Mouse (Mus musculus) kidney, embryonic 14.5 days (tissue): Measurements from ENCODE around the gene Clic1. TPM values are rescaled to one million over a fixed set of nuclear protein-coding genes. Genes with fewer than 3 reads are reported as not detected.

ENCODE experiments used
- ATAC-seq: fragments of 200-750 bp; cut with Nextera tagmentation; 2 replicates; pipeline ENCODE4 v1.8.0; 2017; ENCODE audit warnings: moderate number of reproducible peaks, mild to moderate bottlenecking, moderate TSS enrichment, moderate library complexity; ENCODE audit not compliant: low FRiP score, low TSS enrichment
- H3K27ac ChIP-seq: fragments of 300-500 bp; sonication (generic); 2 replicates; pipeline ENCODE4 v1.5.1; 2014; ENCODE audit warnings: low read depth, mild to moderate bottlenecking, low read length, moderate library complexity, mixed read lengths
- H3K27me3 ChIP-seq: fragments of 300-500 bp; sonication (generic); 2 replicates; pipeline ENCODE4 v1.6.1; 2014; ENCODE audit warnings: mild to moderate bottlenecking, low read length; ENCODE audit not compliant: control insufficient read depth, insufficient read depth
- H3K36me3 ChIP-seq: fragments of 300-500 bp; sonication (generic); 2 replicates; pipeline ENCODE4 v1.6.1; 2014; ENCODE audit warnings: low read length, mixed read lengths; ENCODE audit not compliant: control insufficient read depth, insufficient read depth
- H3K4me1 ChIP-seq: fragments of 300-500 bp; sonication (generic); 2 replicates; pipeline ENCODE4 v1.6.1; 2014; ENCODE audit warnings: low read length, mixed read lengths; ENCODE audit not compliant: control insufficient read depth, insufficient read depth
- H3K4me2 ChIP-seq: fragments of 300-500 bp; sonication (generic); replicated peaks from 2 replicates; pipeline ENCODE4 v1.6.1; 2014; ENCODE audit warnings: low read depth, mild to moderate bottlenecking, low read length
- H3K4me3 ChIP-seq: fragments of 300-500 bp; sonication (generic); 2 replicates; pipeline ENCODE4 v1.5.1; 2014; ENCODE audit warnings: mild to moderate bottlenecking, low read length
- H3K9ac ChIP-seq: fragments of 300-500 bp; sonication (generic); 2 replicates; pipeline ENCODE4 v1.6.1; 2014; ENCODE audit warnings: low read depth, mild to moderate bottlenecking, low read length, moderate library complexity
- H3K9me3 ChIP-seq: fragments of 300-500 bp; sonication (generic); 2 replicates; pipeline ENCODE4 v1.6.1; 2016; ENCODE audit warnings: low read length; ENCODE audit not compliant: control insufficient read depth
- WGBS: fragments of 180-500 bp; shearing (Covaris S2); extraction: QIAGEN DNeasy Blood & Tissue Kit; methylation state at CpG from one replicate; pipeline ENCODE4 v1.1.7; 2014; 5-methylcytosine and 5-hydroxymethylcytosine counted together
- polyA plus RNA-seq: library from polyadenylated mRNA; unstranded; fragments of >200 nt; fragmentation: Nextera tagmentation; extraction: Ambion mirVana; gene quantifications from 2 replicates; pipeline ENCODE4 v1.2.1, GENCODE M21; 2014

Clic1 gene
- polyA plus RNA-seq, 1 experiment from 2014 or later: 72.1 TPM

- no peak overlapping the region for H3K9ac ChIP-seq
- peaks cover 10% of the 10 kb centered on the region; the same call in 1 of the 2 replicates for H3K4me1 ChIP-seq
- no peak for ATAC-seq
- H3K27me3 ChIP-seq: no peaks in the 10 kb centered on the region
- H3K36me3 ChIP-seq: peaks cover 53% of the 10 kb centered on the region
- H3K4me3 ChIP-seq: no peak overlapping the region
- no peaks in the 10 kb centered on the region for H3K9me3 ChIP-seq
- no peak overlapping the region for H3K4me2 ChIP-seq
- no peak overlapping the region for H3K27ac ChIP-seq
- 64% methylated on average over 6 of the region's 6 CpGs for WGBS
Measured at GRCm38 (mm10) chr17:35103221-35103690, 53.5 kb downstream of the Clic1 start.

- H3K9me3 ChIP-seq: no peaks in the 10 kb centered on the region
- WGBS: 93% methylated on average over 7 of the region's 7 CpGs
- H3K4me1 ChIP-seq: peaks cover 10% of the 10 kb centered on the region; the same call in 1 of the 2 replicates
- H3K27ac ChIP-seq: no peak overlapping the region
- H3K4me2 ChIP-seq: no peak overlapping the region
- no peak overlapping the region for H3K9ac ChIP-seq
- H3K27me3 ChIP-seq: no peaks in the 10 kb centered on the region
- H3K36me3 ChIP-seq: peaks cover 45% of the 10 kb centered on the region
- H3K4me3 ChIP-seq: no peak overlapping the region
- ATAC-seq: no peak
Measured at GRCm38 (mm10) chr17:35104079-35104478, 54.3 kb downstream of the Clic1 start.

GRCm38 (mm10) chr17:35104754-35105153, 55.0 kb downstream of the Clic1 start:
- WGBS: 78% methylated on average over 6 of the region's 6 CpGs
- Histone ChIP-seq H3K36me3 (peaks cover 39% of the 10 kb centered on the region), H3K27ac (no peak overlapping the region), H3K4me1 (peaks cover 10% of the 10 kb centered on the region; the same call in 1 of the 2 replicates), H3K4me2 (no peak overlapping the region), H3K27me3 (no peaks in the 10 kb centered on the region), H3K9me3 (no peaks in the 10 kb centered on the region), H3K9ac (no peak overlapping the region), H3K4me3 (no peak overlapping the region)
- ATAC-seq: no peak

- Histone ChIP-seq H3K4me2 (peak overlapping the region; percentile 28), H3K27me3 (no peaks in the 10 kb centered on the region), H3K36me3 (peaks cover 28% of the 10 kb centered on the region), H3K9ac (0 out of 2 replicates have a peak overlapping the region, but pooled peaks have one; percentile 40), H3K4me3 (no peak overlapping the region), H3K4me1 (peaks cover 10% of the 10 kb centered on the region; the same call in 1 of the 2 replicates), H3K9me3 (no peaks in the 10 kb centered on the region), H3K27ac (no peak overlapping the region)
- peak; percentile 33; the same call in 1 of the 2 replicates for ATAC-seq
- 25% methylated on average over 13 of the region's 13 CpGs for WGBS
Measured at GRCm38 (mm10) chr17:35105740-35106389, 56.1 kb downstream of the Clic1 start.

- WGBS: 76% methylated on average over 3 of the region's 3 CpGs
- Histone ChIP-seq H3K4me1 (peaks cover 7% of the 10 kb centered on the region; the same call in 1 of the 2 replicates), H3K9me3 (no peaks in the 10 kb centered on the region), H3K36me3 (peaks cover 22% of the 10 kb centered on the region), H3K27ac (no peak overlapping the region), H3K9ac (no peak overlapping the region), H3K4me3 (no peak overlapping the region), H3K4me2 (no peak overlapping the region), H3K27me3 (no peaks in the 10 kb centered on the region)
- no peak for ATAC-seq
Measured at GRCm38 (mm10) chr17:35106522-35106921, 56.8 kb downstream of the Clic1 start.

- no peaks in the 10 kb centered on the region for H3K27me3 ChIP-seq
- no peak within 1 kb of the TSS for H3K4me3 ChIP-seq
- no peak for ATAC-seq
- no peak within 1 kb of the TSS for H3K27ac ChIP-seq
- H3K4me1 ChIP-seq: peaks cover 4% of the 10 kb centered on the region; the same call in 1 of the 2 replicates
- no peaks in the 10 kb centered on the region for H3K9me3 ChIP-seq
- H3K36me3 ChIP-seq: peaks cover 7% of the 10 kb centered on the region
- H3K4me2 ChIP-seq: no peak within 1 kb of the TSS
- no peak within 1 kb of the TSS for H3K9ac ChIP-seq
- 76% methylated on average over 6 of the region's 6 CpGs for WGBS
Measured at GRCm38 (mm10) chr17:35108097-35108496, 58.3 kb downstream of the Clic1 start, which contains the start of gene Ly6g5c. Gene Ly6g5c (plus strand): TSS chr17:35108279.

Other genes with a start within 250 kb of the Clic1 start
- not detected in 2 replicates for gene Cyp21a1, start 245.4 kb upstream of the Clic1 start, polyA plus RNA-seq
- 25.2 and 28.7 TPM in 2 replicates for gene Stk19, start 213.0 kb upstream of the Clic1 start, polyA plus RNA-seq
- 55.7 and 66.4 TPM in 2 replicates for gene Dxo, start 212.9 kb upstream of the Clic1 start, polyA plus RNA-seq
- gene Skiv2l, start 199.8 kb upstream of the Clic1 start, polyA plus RNA-seq: 22.8 and 45.9 TPM in 2 replicates
- gene Nelfe, start 199.6 kb upstream of the Clic1 start, polyA plus RNA-seq: 107 and 119 TPM in 2 replicates
- 4.0 and 5.4 TPM in 2 replicates for gene Cfb, start 187.4 kb upstream of the Clic1 start, polyA plus RNA-seq
- gene Zbtb12, start 170.5 kb upstream of the Clic1 start, polyA plus RNA-seq: 2.1 and 3.7 TPM in 2 replicates
- not detected in 2 replicates for gene Gm20547, start 167.9 kb upstream of the Clic1 start, polyA plus RNA-seq
- gene C2, start 151.7 kb upstream of the Clic1 start, polyA plus RNA-seq: 1.7 and 1.9 TPM in 2 replicates
- gene Ehmt2, start 151.5 kb upstream of the Clic1 start, polyA plus RNA-seq: 70.5 and 76.9 TPM in 2 replicates
- 5.4 and 7.7 TPM in 2 replicates for gene Slc44a4, start 135.5 kb upstream of the Clic1 start, polyA plus RNA-seq
- 19.6 and 23.2 TPM in 2 replicates for gene Neu1, start 118.7 kb upstream of the Clic1 start, polyA plus RNA-seq
- gene Hspa1b, start 90.7 kb upstream of the Clic1 start, polyA plus RNA-seq: 0.54 and 0.80 TPM in 2 replicates
- not detected in 2 replicates for gene Gm20481, start 80.1 kb upstream of the Clic1 start, polyA plus RNA-seq
- 4.3 and 4.8 TPM in 2 replicates for gene Hspa1a, start 77.8 kb upstream of the Clic1 start, polyA plus RNA-seq
- gene Hspa1l, start 77.3 kb upstream of the Clic1 start, polyA plus RNA-seq: 0.79 and 1.3 TPM in 2 replicates
- 240 and 246 TPM in 2 replicates for gene Lsm2, start 68.1 kb upstream of the Clic1 start, polyA plus RNA-seq
- 96.4 and 137 TPM in 2 replicates for gene Vars, start 49.0 kb upstream of the Clic1 start, polyA plus RNA-seq
- gene Vwa7, start 33.4 kb upstream of the Clic1 start, polyA plus RNA-seq: 0.13 and 0.28 TPM in 2 replicates
- 6.6 and 10.9 TPM in 2 replicates for gene Sapcd1, start 21.9 kb upstream of the Clic1 start, polyA plus RNA-seq
- 4.9 and 5.9 TPM in 2 replicates for gene Msh5, start 3.2 kb upstream of the Clic1 start, polyA plus RNA-seq
- 355 and 422 TPM in 2 replicates for gene Ddah2, start 9.1 kb downstream of the Clic1 start, polyA plus RNA-seq
- gene Ly6g6c, start 15.4 kb downstream of the Clic1 start, polyA plus RNA-seq: 0.20 and 0.30 TPM in 2 replicates
- gene Mpig6b, start 16.2 kb downstream of the Clic1 start, polyA plus RNA-seq: 0.36 and 0.46 TPM in 2 replicates
- gene Ly6g6e, start 26.9 kb downstream of the Clic1 start, polyA plus RNA-seq: 0.81 and 1.3 TPM in 2 replicates
- gene Ly6g6d, start 28.1 kb downstream of the Clic1 start, polyA plus RNA-seq: 4.3 and 4.8 TPM in 2 replicates
- 0.31 and 0.34 TPM in 2 replicates for gene Ly6g6f, start 35.6 kb downstream of the Clic1 start, polyA plus RNA-seq
- gene Abhd16a, start 39.3 kb downstream of the Clic1 start, polyA plus RNA-seq: 73.9 and 85.7 TPM in 2 replicates
- gene Ly6g5c, start 58.3 kb downstream of the Clic1 start, polyA plus RNA-seq: not detected in 2 replicates
- gene Ly6g5b, start 65.5 kb downstream of the Clic1 start, polyA plus RNA-seq: 1.2 and 1.3 TPM in 2 replicates
- gene Gpank1, start 71.5 kb downstream of the Clic1 start, polyA plus RNA-seq: 19.4 and 20.8 TPM in 2 replicates
- gene Csnk2b, start 72.1 kb downstream of the Clic1 start, polyA plus RNA-seq: 325 and 334 TPM in 2 replicates
- gene D17H6S53E, start 76.4 kb downstream of the Clic1 start, polyA plus RNA-seq: 9.4 and 10.0 TPM in 2 replicates
- gene Apom, start 82.1 kb downstream of the Clic1 start, polyA plus RNA-seq: 9.7 and 10.4 TPM in 2 replicates
- 82.6 and 99.0 TPM in 2 replicates for gene Bag6, start 85.2 kb downstream of the Clic1 start, polyA plus RNA-seq
- gene Prrc2a, start 114.9 kb downstream of the Clic1 start, polyA plus RNA-seq: 248 and 262 TPM in 2 replicates
- 9.7 and 10.9 TPM in 2 replicates for gene Aif1, start 126.1 kb downstream of the Clic1 start, polyA plus RNA-seq
- gene Lst1, start 138.5 kb downstream of the Clic1 start, polyA plus RNA-seq: 12.2 and 15.9 TPM in 2 replicates
- gene Ltb, start 144.5 kb downstream of the Clic1 start, polyA plus RNA-seq: 0.34 and 1.4 TPM in 2 replicates
- not detected in 2 replicates for gene Tnf, start 152.0 kb downstream of the Clic1 start, polyA plus RNA-seq
- 0.14 TPM in 1 of 2 replicates, not detected in the other for gene Lta, start 155.4 kb downstream of the Clic1 start, polyA plus RNA-seq
- gene Gm16181, start 170.9 kb downstream of the Clic1 start, polyA plus RNA-seq: 0.89 TPM in 1 of 2 replicates, not detected in the other
- gene Atp6v1g2, start 183.7 kb downstream of the Clic1 start, polyA plus RNA-seq: 5.3 and 6.4 TPM in 2 replicates
- 3.3 and 6.0 TPM in 2 replicates for gene Nfkbil1, start 185.8 kb downstream of the Clic1 start, polyA plus RNA-seq
- gene Ddx39b, start 191.8 kb downstream of the Clic1 start, polyA plus RNA-seq: 525 and 616 TPM in 2 replicates
- 38.3 and 42.8 TPM in 2 replicates for gene H2-D1, start 212.8 kb downstream of the Clic1 start, polyA plus RNA-seq